Mouse (Mus musculus) stomach, postnatal 0 days (tissue): ENCODE data around the gene Madd.

Experiments used
- CTCF ChIP-seq: IDR thresholded peaks from 2 replicates; pipeline ENCODE4 v1.5.1; 2016; ENCODE audit warnings: antibody characterized with exemption, low read depth, mild to moderate bottlenecking, moderate library complexity
- EP300 ChIP-seq: optimal IDR thresholded peaks from 2 replicates; pipeline ENCODE3; 2016; ENCODE audit warnings: antibody characterized with exemption

- no peak for TF ChIP-seq EP300
- 0 out of 2 replicates have a peak, but pooled peaks have one; percentile 7 for TF ChIP-seq CTCF
Measured at GRCm38 (mm10) chr2:91132035-91132434, 51.6 kb downstream of the Madd start.
